Mouse (Mus musculus): ENCODE results near the gene Ptx3. TPM values are rescaled to one million over a fixed set of nuclear protein-coding genes. Genes with fewer than 3 reads are reported as not detected.

The Ptx3 gene
- polyA plus RNA-seq (2012; ENCODE audit: insufficient read depth, insufficient read length, low replicate concordance, missing spikeins), result not detected in 2 replicates

DNA sequence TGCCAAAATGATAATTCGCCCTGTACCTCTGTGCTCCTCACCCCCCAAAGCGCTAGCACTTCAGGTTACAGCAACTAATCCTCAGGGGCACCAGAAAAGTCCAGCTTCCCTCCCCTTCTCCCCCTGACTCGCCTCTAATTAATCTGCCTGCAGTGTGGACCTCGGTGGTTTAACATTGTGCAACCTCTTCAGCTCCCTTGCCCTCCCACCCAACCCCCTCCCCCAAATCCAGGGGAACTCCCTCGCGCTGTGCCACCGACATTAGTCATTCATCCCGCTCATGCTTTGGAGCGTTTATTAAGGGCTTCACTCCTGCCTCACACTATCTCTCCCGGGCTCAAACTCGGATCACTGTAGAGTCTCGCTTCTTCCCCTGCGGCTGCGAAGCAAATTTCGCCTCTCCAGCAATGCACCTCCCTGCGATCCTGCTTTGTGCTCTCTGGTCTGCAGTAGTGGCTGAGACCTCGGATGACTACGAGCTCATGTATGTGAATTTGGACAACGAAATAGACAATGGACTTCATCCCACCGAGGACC is at the start of gene Ptx3:
TSS of gene Ptx3 (plus strand) at position 256 of the 537 bp plus-strand sequence.
- Histone ChIP-seq H3K4me3 (ENCODE audit: insufficient read depth, low read depth, low read length) (peak within 1 kb of the TSS; percentile 49), H3K4me1 (ENCODE audit: control insufficient read depth, insufficient read depth, low read length) (peaks cover 6% of the 10 kb centered on the region), H3K27ac (ENCODE audit: insufficient read depth, low read depth, low read length) (no peak within 1 kb of the TSS)
- WGBS, result 10% methylated on average over 20 of the region's 20 CpGs
- TF ChIP-seq CTCF (IDR thresholded peaks at IDR 0.05; ENCODE audit: insufficient read depth, low read depth, low read length) (no peak), POLR2A (IDR thresholded peaks at IDR 0.05; ENCODE audit: insufficient read depth, low read depth, low read length) (no peak)

DNA sequence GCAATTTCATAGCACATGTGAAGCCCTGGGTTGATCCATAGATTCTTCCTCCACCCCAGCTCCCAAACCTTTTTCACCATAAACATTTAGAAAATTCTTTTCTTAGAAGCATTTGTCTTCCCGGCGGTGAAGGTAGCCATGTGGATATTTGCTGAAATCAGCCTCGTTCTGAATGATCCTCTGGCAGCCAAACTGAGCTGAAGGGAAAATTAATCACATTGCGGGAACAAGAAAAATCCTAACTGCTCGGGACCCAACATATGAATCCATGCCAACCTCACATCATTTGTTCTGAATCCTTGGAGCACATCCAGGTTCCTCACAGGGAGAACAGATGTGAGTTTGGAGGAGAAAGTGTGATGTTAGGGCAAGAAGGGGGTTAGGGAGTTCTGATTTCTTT is 46.8 kb upstream of the Ptx3 start:
- Histone ChIP-seq H3K4me3 (ENCODE audit: insufficient read depth, low read depth, low read length) (no peak overlapping the region), H3K27ac (ENCODE audit: insufficient read depth, low read depth, low read length) (no peak overlapping the region), H3K4me1 (ENCODE audit: control insufficient read depth, insufficient read depth, low read length) (no peaks in the 10 kb centered on the region)
- WGBS, result 29% methylated on average over 5 of the region's 5 CpGs
- TF ChIP-seq POLR2A (IDR thresholded peaks at IDR 0.05; ENCODE audit: insufficient read depth, low read depth, low read length), result no peak
- TF ChIP-seq CTCF (IDR thresholded peaks at IDR 0.05; ENCODE audit: insufficient read depth, low read depth, low read length), result no peak

GRCm38 (mm10) chr3:66179647-66180046 is 40.1 kb upstream of the Ptx3 start:
- TF ChIP-seq POLR2A (IDR thresholded peaks at IDR 0.05; ENCODE audit: insufficient read depth, low read depth, low read length) (no peak), CTCF (IDR thresholded peaks at IDR 0.05; ENCODE audit: insufficient read depth, low read depth, low read length) (no peak)
- WGBS, result 55% methylated on average over 2 of the region's 2 CpGs
- no peaks in the 10 kb centered on the region for H3K4me1 ChIP-seq (ENCODE audit: control insufficient read depth, insufficient read depth, low read length)
- H3K27ac ChIP-seq (ENCODE audit: insufficient read depth, low read depth, low read length), result no peak overlapping the region
- no peak overlapping the region for H3K4me3 ChIP-seq (ENCODE audit: insufficient read depth, low read depth, low read length)

DNA sequence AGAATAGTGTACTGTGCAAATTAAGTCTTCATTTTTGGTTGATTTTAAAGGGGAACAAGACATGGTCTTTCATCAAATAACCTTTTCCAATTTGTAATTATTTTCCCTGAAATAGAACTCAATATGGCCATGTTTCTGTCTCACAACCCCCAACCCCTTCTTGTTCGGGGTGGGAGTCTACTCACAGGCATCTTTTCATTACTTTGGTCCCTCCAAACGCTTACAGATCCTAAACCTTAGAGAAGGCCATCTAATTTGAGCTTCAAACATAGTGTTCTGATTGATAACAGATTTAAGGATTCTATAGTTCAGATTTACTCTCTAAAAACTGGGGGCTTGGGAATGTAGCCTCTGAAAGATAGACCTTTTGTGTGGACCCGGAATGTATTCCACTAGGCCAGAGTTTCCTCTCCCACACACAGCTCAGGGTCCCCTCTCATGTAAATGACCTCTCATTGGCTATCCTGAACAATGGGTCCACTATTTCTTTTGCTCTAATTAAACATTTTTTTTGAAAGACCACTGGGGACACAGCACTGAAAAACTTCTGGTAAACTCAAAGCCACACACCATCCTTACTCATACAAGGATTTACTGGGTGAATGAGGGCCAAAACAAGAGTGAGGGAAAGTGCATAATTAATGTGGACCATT is 25.7 kb upstream of the Ptx3 start:
- WGBS, result 34% methylated on average over 3 of the region's 3 CpGs

GRCm38 (mm10) chr3:66208836-66209573 is 10.7 kb upstream of the Ptx3 start:
- TF ChIP-seq CTCF (IDR thresholded peaks at IDR 0.05; ENCODE audit: insufficient read depth, low read depth, low read length), result no peak
- TF ChIP-seq POLR2A (IDR thresholded peaks at IDR 0.05; ENCODE audit: insufficient read depth, low read depth, low read length), result no peak
- Histone ChIP-seq H3K27ac (ENCODE audit: insufficient read depth, low read depth, low read length) (no peak overlapping the region), H3K4me3 (ENCODE audit: insufficient read depth, low read depth, low read length) (no peak overlapping the region), H3K4me1 (ENCODE audit: control insufficient read depth, insufficient read depth, low read length) (no peaks in the 10 kb centered on the region)
- 62% methylated on average over 4 of the region's 4 CpGs for WGBS

More for the DNA sequence above, 25.7 kb upstream of the Ptx3 start:
- Histone ChIP-seq H3K4me1 (ENCODE audit: control insufficient read depth, insufficient read depth, low read length) (no peaks in the 10 kb centered on the region), H3K4me3 (ENCODE audit: insufficient read depth, low read depth, low read length) (no peak overlapping the region), H3K27ac (ENCODE audit: insufficient read depth, low read depth, low read length) (no peak overlapping the region)
- TF ChIP-seq POLR2A (IDR thresholded peaks at IDR 0.05; ENCODE audit: insufficient read depth, low read depth, low read length) (no peak), CTCF (IDR thresholded peaks at IDR 0.05; ENCODE audit: insufficient read depth, low read depth, low read length) (no peak)

DNA sequence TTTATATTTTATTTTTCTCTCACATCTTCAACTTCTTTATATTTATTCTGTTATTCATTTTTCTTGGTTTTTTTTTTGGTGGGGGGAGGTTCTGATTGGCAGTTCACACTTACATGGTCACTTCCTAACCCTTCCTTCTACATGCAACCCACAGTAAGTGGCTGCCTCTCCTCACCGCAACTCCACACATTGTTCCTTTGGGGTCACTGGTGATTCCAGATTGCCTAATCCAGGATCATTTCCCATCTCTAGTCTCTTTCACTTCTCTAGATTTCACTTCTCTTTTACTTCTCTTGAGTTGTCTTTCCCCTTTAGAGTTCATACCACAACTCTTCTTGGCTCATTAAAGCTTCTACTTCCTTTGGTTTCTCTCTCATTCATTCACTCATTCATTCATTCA is 6.2 kb upstream of the Ptx3 start:
- Histone ChIP-seq H3K27ac (ENCODE audit: insufficient read depth, low read depth, low read length) (no peak overlapping the region), H3K4me3 (ENCODE audit: insufficient read depth, low read depth, low read length) (no peak overlapping the region), H3K4me1 (ENCODE audit: control insufficient read depth, insufficient read depth, low read length) (no peaks in the 10 kb centered on the region)
- WGBS, result 95% methylated on average over 1 of the region's 1 CpGs
- TF ChIP-seq CTCF (IDR thresholded peaks at IDR 0.05; ENCODE audit: insufficient read depth, low read depth, low read length) (no peak), POLR2A (IDR thresholded peaks at IDR 0.05; ENCODE audit: insufficient read depth, low read depth, low read length) (no peak)

- 81% methylated on average over 8 of the region's 8 CpGs for WGBS
- TF ChIP-seq CTCF (IDR thresholded peaks at IDR 0.05; ENCODE audit: insufficient read depth, low read depth, low read length), result no peak
- no peak for TF ChIP-seq POLR2A (IDR thresholded peaks at IDR 0.05; ENCODE audit: insufficient read depth, low read depth, low read length)
- peaks cover 3% of the 10 kb centered on the region for H3K4me1 ChIP-seq (ENCODE audit: control insufficient read depth, insufficient read depth, low read length)
- no peak overlapping the region for H3K4me3 ChIP-seq (ENCODE audit: insufficient read depth, low read depth, low read length)
- H3K27ac ChIP-seq (ENCODE audit: insufficient read depth, low read depth, low read length), result no peak overlapping the region
These were observed 4.0 kb upstream of the Ptx3 start for GRCm38 (mm10) chr3:66215759-66216158.

DNA sequence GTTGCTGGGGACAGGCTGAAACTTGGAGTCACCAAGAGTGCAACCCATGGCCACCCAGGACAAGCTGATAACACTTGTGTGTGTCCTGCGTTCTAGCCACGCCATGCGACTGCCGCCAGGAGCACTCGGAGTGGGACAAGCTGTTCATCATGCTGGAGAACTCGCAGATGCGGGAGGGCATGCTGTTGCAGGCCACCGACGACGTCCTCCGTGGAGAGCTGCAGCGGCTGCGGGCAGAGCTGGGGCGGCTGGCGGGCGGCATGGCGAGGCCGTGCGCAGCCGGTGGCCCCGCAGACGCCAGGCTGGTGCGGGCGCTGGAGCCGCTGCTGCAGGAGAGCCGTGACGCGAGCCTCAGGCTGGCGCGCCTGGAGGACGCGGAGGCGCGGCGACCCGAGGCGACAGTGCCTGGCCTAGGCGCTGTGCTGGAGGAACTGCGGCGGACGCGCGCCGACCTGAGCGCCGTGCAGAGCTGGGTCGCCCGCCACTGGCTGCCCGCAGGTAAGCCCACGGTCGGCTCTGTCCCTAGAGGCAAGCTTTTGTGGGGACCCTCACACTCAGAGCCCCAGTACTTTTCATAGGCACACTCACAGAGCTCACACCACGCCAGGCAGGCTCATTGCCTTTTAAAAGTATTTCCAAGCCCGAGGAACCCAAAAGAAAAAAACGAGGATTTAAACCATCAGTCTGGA is 988 bp downstream of the Ptx3 start:
- Histone ChIP-seq H3K4me1 (ENCODE audit: control insufficient read depth, insufficient read depth, low read length) (peaks cover 6% of the 10 kb centered on the region), H3K4me3 (ENCODE audit: insufficient read depth, low read depth, low read length) (peak overlapping the region; percentile 49), H3K27ac (ENCODE audit: insufficient read depth, low read depth, low read length) (no peak overlapping the region)
- no peak for TF ChIP-seq CTCF (IDR thresholded peaks at IDR 0.05; ENCODE audit: insufficient read depth, low read depth, low read length)
- no peak for TF ChIP-seq POLR2A (IDR thresholded peaks at IDR 0.05; ENCODE audit: insufficient read depth, low read depth, low read length)
- under 1% methylated on average over 54 of the region's 54 CpGs for WGBS

Data from olfactory bulb, adult 2 months (tissue).